Mouse (Mus musculus) ES-Bruce4 (cell line): ENCODE results near the gene Arf4.

Source experiments
- CTCF ChIP-seq: IDR thresholded peaks from one replicate; pipeline ENCODE4 v1.8.1; 2011; ENCODE audit warnings: low read depth, low read length
- POLR2A ChIP-seq: IDR thresholded peaks from one replicate; pipeline ENCODE4 v1.8.1; 2011; ENCODE audit warnings: low read length; ENCODE audit not compliant: insufficient read depth

DNA sequence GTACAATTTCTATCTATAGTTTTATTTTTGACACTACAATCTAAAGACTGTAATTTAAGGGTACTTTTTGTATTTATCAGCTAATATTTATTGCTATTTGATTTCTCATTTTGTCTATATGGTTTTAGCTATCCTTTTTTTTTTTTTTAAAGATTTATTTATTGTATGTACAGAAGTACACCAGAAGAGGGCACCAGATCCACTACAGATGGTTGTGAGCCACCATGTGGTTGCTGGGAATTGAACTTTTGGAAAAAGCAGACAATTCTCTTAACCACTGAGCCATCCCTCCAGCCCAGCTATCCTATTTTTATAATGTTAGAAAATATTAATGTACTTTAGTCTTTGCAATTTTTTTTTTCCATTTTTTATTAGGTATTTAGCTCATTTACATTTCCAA is 60.0 kb downstream of the Arf4 start:
- TF ChIP-seq CTCF (no peak), POLR2A (no peak)
